Mouse (Mus musculus) heart, postnatal 0 days (tissue): ENCODE measurements around the gene Ralgapb. TPM values are rescaled to one million over a fixed set of nuclear protein-coding genes. Genes with fewer than 3 reads are reported as not detected.

Experiments used
- ATAC-seq: fragments of 200-750 bp; cut with Nextera tagmentation; 2 replicates; pipeline ENCODE4 v1.8.0; 2017; ENCODE audit warnings: low read depth, moderate number of reproducible peaks, moderate library complexity; ENCODE audit not compliant: insufficient read depth
- DNase-seq: peaks from one replicate; pipeline ENCODE4 v3.0.0-alpha.2; 2016; ENCODE audit warnings: low spot score
- H3K27ac ChIP-seq: fragments of 300-500 bp; sonication (generic); 2 replicates; pipeline ENCODE4 v1.5.1; 2014; ENCODE audit warnings: low read depth, mild to moderate bottlenecking
- H3K27me3 ChIP-seq: fragments of 300-500 bp; sonication (generic); 2 replicates; pipeline ENCODE4 v1.6.1; 2014; ENCODE audit warnings: low read length, mixed read lengths; ENCODE audit not compliant: control insufficient read depth, insufficient read depth
- H3K36me3 ChIP-seq: fragments of 300-500 bp; sonication (generic); replicated peaks from 2 replicates; pipeline ENCODE4 v1.6.1; 2014; ENCODE audit warnings: low read length, mixed read lengths; ENCODE audit not compliant: control insufficient read depth, insufficient read depth
- H3K4me1 ChIP-seq: fragments of 300-500 bp; sonication (generic); 2 replicates; pipeline ENCODE4 v1.6.1; 2014; ENCODE audit warnings: antibody characterized with exemption; ENCODE audit not compliant: control insufficient read depth, insufficient read depth
- H3K4me2 ChIP-seq: fragments of 300-500 bp; sonication (generic); 2 replicates; pipeline ENCODE4 v1.6.1; 2014; ENCODE audit warnings: low read depth, mild to moderate bottlenecking, low read length, moderate library complexity
- H3K4me3 ChIP-seq: fragments of 300-500 bp; sonication (generic); 2 replicates; pipeline ENCODE4 v1.5.1; 2014; ENCODE audit warnings: low read depth, low read length
- H3K9ac ChIP-seq: fragments of 300-500 bp; sonication (generic); replicated peaks from 2 replicates; pipeline ENCODE4 v1.6.1; 2014; ENCODE audit warnings: low read depth, low read length, mixed read lengths
- H3K9me3 ChIP-seq: fragments of 300-500 bp; sonication (generic); replicated peaks from 2 replicates; pipeline ENCODE4 v1.6.1; 2016; ENCODE audit warnings: low read length; ENCODE audit not compliant: control insufficient read depth
- CTCF ChIP-seq: IDR thresholded peaks from 2 replicates; pipeline ENCODE4 v1.5.1; 2016; ENCODE audit warnings: antibody characterized with exemption, control low read depth, low read depth
- EP300 ChIP-seq: IDR thresholded peaks from 2 replicates; pipeline ENCODE4 v1.6.1; 2016; ENCODE audit warnings: antibody characterized with exemption, low read depth
- WGBS: fragments of 180-500 bp; shearing (Covaris S2); extraction: QIAGEN DNeasy Blood & Tissue Kit; methylation state at CpG from one replicate; pipeline ENCODE4 v1.1.7; 2014; 5-methylcytosine and 5-hydroxymethylcytosine counted together
- polyA plus RNA-seq: library from polyadenylated mRNA; unstranded; fragments of >200 nt; fragmentation: Nextera tagmentation; extraction: Ambion mirVana; gene quantifications from 2 replicates; pipeline ENCODE4 v1.2.1, GENCODE M21; 2015
- total RNA-seq: library from RNA; depleted of rRNA; stranded (reverse); fragments of >200 nt; gene quantifications from 2 replicates; pipeline ENCODE4 v1.2.3, GENCODE M21; 2014; ENCODE audit warnings: low replicate concordance

Ralgapb gene
- total and polyA plus RNA-seq, 2 experiments from 2014 or later: 7.1 to 22.9 TPM

DNA sequence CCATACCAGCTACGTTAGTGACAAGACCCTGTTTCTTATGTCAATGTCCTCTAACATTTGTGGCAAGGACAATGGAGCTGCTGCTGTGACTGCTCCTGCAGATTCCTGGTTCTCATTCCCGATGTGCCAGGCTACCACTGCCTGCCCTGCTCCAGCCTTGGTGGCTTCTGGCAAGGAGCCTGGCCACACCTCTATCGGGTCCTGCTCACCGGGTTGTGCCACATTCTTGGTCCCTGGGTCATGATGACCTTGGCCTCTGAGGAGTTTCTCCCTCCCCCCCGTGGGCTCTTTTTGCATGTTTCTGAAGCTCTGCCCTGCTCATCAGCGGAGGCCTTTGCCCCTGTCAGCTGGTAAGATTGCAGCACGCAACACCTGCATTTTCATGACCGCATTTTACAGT is 113.4 kb downstream of the Ralgapb start:
- H3K4me3 ChIP-seq: no peak overlapping the region
- DNase-seq (peak; percentile 37), ATAC-seq (peak; percentile 64)
- H3K27me3 ChIP-seq: no peaks in the 10 kb centered on the region
- no peaks in the 10 kb centered on the region for H3K9me3 ChIP-seq
- H3K27ac ChIP-seq: no peak overlapping the region
- H3K4me1 ChIP-seq: peaks cover 8% of the 10 kb centered on the region; the same call in 1 of the 2 replicates
- 39% methylated on average over 8 of the region's 8 CpGs for WGBS
- no peak overlapping the region for H3K9ac ChIP-seq
- H3K4me2 ChIP-seq: no peak overlapping the region
- H3K36me3 ChIP-seq: no peaks in the 10 kb centered on the region
- no peak for TF ChIP-seq CTCF
- no peak for TF ChIP-seq EP300

DNA sequence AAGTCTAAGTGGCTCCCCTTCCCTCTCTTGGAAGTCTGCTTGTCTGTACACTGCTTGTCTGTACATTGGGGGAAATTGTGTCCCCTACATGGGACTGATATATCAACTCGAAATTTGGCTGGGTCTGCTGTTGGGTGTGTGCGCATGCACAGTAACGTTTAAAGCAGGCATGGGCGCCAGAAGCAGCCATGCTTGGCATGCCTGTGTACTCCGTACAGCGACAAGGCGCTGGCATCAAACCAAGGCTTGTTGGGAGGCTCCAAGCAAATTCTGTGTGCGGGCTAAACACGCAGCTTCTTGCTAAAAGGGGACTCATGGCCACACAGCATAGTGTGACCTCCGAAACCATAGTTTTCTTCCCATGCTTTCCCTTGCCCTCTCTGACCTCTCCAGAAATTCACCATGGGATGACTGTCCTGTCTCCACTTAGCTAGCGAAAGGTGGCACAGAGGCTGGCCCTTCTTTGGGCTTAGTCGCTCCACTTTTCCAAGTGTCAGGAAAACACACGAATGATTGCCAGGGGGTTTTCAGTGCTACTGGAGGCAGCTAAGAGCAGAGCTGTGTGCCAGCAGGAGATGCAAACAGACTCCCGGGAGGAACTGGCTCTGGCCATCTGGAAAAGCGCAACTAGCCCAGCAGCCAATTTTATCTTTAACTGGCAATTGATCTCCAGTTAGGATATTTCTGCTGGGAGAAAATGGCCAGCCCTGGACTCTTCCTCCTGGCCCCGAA is 114.6 kb downstream of the Ralgapb start:
- 69% methylated on average over 16 of the region's 16 CpGs for WGBS
- H3K9ac ChIP-seq: no peak overlapping the region
- no peaks in the 10 kb centered on the region for H3K9me3 ChIP-seq
- no peak overlapping the region for H3K4me2 ChIP-seq
- TF ChIP-seq CTCF: no peak
- no peak for TF ChIP-seq EP300
- DNase-seq (no peak), ATAC-seq (peak; percentile 34; the same call in 1 of the 2 replicates)
- no peaks in the 10 kb centered on the region for H3K36me3 ChIP-seq
- no peak overlapping the region for H3K4me3 ChIP-seq
- H3K4me1 ChIP-seq: peaks cover 8% of the 10 kb centered on the region; the same call in 1 of the 2 replicates
- H3K27me3 ChIP-seq: no peaks in the 10 kb centered on the region
- H3K27ac ChIP-seq: no peak overlapping the region

DNA sequence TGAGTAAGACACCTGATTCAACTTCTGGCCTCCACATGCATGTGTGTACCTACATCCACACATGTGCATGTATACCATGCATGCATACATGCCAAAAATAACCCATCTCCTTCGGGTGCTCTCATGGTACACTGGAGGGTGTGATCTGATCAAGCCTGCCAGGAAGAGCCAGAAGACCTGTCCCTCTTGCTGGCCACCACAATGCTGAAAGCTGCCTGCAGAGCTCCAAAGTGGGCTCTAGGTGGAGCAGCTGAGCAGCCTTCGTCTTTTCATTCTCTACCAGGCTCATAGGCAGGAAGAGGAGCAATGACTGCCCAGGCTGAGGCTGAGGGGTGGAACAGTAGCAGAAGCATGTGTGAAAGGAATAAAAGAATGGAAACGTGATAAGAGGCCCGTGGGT is 124.4 kb downstream of the Ralgapb start:
- no peaks in the 10 kb centered on the region for H3K36me3 ChIP-seq
- H3K4me3 ChIP-seq: no peak overlapping the region
- H3K27ac ChIP-seq: no peak overlapping the region
- H3K9me3 ChIP-seq: no peaks in the 10 kb centered on the region
- no peak overlapping the region for H3K4me2 ChIP-seq
- ATAC-seq: no peak; the same call in 1 of the 2 replicates
- H3K9ac ChIP-seq: no peak overlapping the region
- H3K27me3 ChIP-seq: 0 out of 2 replicates have a peak, but pooled peaks cover 5% of the 10 kb centered on the region
- DNase-seq: peak; percentile 67
- no peak for TF ChIP-seq EP300
- TF ChIP-seq CTCF: peak; percentile 69
- H3K4me1 ChIP-seq: no peaks in the 10 kb centered on the region
- WGBS: 2% methylated on average over 4 of the region's 4 CpGs

DNA sequence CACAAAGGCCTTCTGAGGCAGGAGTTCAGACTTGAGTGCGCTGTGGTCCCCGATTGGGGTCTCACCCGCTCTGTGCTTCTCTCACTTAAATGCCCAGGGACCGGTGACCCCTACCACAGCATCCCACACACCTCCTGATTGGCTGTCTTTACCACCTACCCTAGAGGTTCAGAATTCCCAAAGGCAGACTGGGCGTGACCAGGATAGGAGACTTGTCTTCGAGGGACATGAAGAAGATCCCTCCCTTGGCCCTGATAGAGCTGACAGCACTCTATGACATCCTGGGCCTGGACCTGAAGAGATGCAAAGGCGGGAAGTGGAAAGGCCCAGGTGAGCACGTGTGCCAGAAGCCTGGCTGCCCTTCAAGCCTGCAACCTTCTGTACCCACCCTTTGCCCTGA is 124.9 kb downstream of the Ralgapb start:
- Histone ChIP-seq H3K9me3 (no peaks in the 10 kb centered on the region), H3K27ac (no peak overlapping the region), H3K9ac (no peak overlapping the region), H3K27me3 (0 out of 2 replicates have a peak, but pooled peaks cover 5% of the 10 kb centered on the region), H3K4me3 (no peak overlapping the region), H3K36me3 (no peaks in the 10 kb centered on the region), H3K4me2 (no peak overlapping the region), H3K4me1 (no peaks in the 10 kb centered on the region)
- TF ChIP-seq EP300: no peak
- TF ChIP-seq CTCF: no peak
- WGBS: 70% methylated on average over 8 of the region's 8 CpGs
- ATAC-seq: no peak
- no peak for DNase-seq

DNA sequence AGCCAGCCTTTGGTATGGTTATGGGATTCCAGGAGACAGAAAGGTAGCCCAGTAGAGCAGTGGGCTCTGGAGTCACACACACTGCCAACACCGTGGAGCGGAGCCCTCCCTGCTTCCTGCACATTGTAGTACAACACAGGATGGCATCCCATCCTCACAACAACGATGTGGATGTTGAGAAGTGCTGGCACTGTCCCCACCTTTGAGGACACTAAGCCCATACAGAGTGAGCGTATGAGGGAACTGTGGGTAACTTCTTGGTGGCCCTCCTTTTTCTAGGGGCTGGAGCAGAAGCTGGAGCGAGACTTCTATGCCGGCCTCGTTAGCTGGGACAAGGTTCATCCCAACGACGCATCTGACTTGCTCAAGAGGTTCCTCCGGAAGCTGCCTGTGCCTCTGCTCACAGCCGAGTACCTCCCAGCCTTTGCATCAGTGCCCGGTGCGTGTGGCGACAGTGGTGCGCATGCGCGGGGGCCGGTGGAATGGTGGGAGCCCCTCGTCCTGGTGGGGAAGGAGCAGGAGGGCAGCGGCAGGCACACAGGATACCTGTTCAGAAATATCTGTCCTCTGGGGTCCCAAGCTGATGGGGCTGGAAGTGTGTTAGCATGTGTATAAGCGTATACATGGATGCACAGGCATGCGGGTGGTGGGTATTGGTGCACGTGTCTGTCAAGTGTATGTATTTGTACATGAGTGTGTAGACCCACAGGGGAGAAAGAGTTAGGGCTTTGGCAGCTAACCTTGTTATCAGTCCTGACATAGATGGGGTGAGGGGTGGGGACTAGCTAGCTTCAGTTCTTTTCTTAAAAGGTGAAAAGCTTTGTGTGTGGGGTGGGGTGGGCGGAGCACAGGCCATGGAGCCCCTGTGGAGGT is 130.0 kb downstream of the Ralgapb start:
- ATAC-seq (no peak), DNase-seq (no peak)
- Histone ChIP-seq H3K4me2 (no peak overlapping the region), H3K4me1 (no peaks in the 10 kb centered on the region), H3K36me3 (no peaks in the 10 kb centered on the region), H3K9me3 (no peaks in the 10 kb centered on the region), H3K4me3 (no peak overlapping the region), H3K27ac (no peak overlapping the region), H3K27me3 (0 out of 2 replicates have a peak, but pooled peaks cover 5% of the 10 kb centered on the region), H3K9ac (no peak overlapping the region)
- WGBS: 49% methylated on average over 24 of the region's 24 CpGs
- TF ChIP-seq CTCF (no peak), EP300 (no peak)
